Mouse (Mus musculus) lung, adult 2 months (tissue): ENCODE results near the gene E2f7. TPM values are rescaled to one million over a fixed set of nuclear protein-coding genes. Genes with fewer than 3 reads are reported as not detected.

Experiments
- DNase-seq: peaks from one replicate; pipeline ENCODE4 v3.0.0; 2022
- H3K4me1 ChIP-seq: fragments of 200-500 bp; 2 replicates; pipeline ENCODE4 v1.6.1; 2011; ENCODE audit warnings: low read length; ENCODE audit not compliant: control insufficient read depth, insufficient read depth
- H3K4me3 ChIP-seq: fragments of 200-500 bp; replicated peaks from 2 replicates; pipeline ENCODE3; 2011; ENCODE audit warnings: low read depth, mild to moderate bottlenecking, control low read depth, low read length; ENCODE audit errors: extremely low read depth
- CTCF ChIP-seq: fragments of 200-500 bp; IDR thresholded peaks from 2 replicates; pipeline ENCODE4 v1.5.1; 2011; ENCODE audit warnings: mild to moderate bottlenecking, low read length, control low read depth; ENCODE audit not compliant: insufficient read depth
- POLR2A ChIP-seq: fragments of 200-500 bp; IDR thresholded peaks from 2 replicates; pipeline ENCODE4 v1.6.1; 2011; ENCODE audit warnings: low read depth, mild to moderate bottlenecking, control low read depth, low read length, borderline replicate concordance; ENCODE audit errors: extremely low read depth
- WGBS: fragments of 180-500 bp; shearing (Covaris S2); methylation state at CpG from one replicate; pipeline ENCODE4 v1.1.7; 2018; 5-methylcytosine and 5-hydroxymethylcytosine counted together
- polyA plus RNA-seq: library from polyadenylated mRNA; depleted of rRNA; stranded (reverse); fragments of >200 nt; gene quantifications from 2 replicates; pipeline ENCODE4 v1.2.3, GENCODE M21; 2012

The E2f7 gene
- polyA plus RNA-seq, 1 experiment, result 0.40 TPM

GRCm38 (mm10) chr10:110801296-110801695 lies 56.1 kb downstream of the E2f7 start:
- Histone ChIP-seq H3K4me3 (no peak overlapping the region), H3K4me1 (no peaks in the 10 kb centered on the region)
- 74% methylated on average over 3 of the region's 3 CpGs for WGBS
- no peak for DNase-seq
- TF ChIP-seq CTCF (no peak), POLR2A (no peak)

GRCm38 (mm10) chr10:110804279-110805024 lies 59.2 kb downstream of the E2f7 start:
- no peak for TF ChIP-seq POLR2A
- no peak for TF ChIP-seq CTCF
- no peak overlapping the region for H3K4me3 ChIP-seq
- no peaks in the 10 kb centered on the region for H3K4me1 ChIP-seq
- WGBS, result 80% methylated on average over 11 of the region's 11 CpGs
- no peak for DNase-seq

DNA sequence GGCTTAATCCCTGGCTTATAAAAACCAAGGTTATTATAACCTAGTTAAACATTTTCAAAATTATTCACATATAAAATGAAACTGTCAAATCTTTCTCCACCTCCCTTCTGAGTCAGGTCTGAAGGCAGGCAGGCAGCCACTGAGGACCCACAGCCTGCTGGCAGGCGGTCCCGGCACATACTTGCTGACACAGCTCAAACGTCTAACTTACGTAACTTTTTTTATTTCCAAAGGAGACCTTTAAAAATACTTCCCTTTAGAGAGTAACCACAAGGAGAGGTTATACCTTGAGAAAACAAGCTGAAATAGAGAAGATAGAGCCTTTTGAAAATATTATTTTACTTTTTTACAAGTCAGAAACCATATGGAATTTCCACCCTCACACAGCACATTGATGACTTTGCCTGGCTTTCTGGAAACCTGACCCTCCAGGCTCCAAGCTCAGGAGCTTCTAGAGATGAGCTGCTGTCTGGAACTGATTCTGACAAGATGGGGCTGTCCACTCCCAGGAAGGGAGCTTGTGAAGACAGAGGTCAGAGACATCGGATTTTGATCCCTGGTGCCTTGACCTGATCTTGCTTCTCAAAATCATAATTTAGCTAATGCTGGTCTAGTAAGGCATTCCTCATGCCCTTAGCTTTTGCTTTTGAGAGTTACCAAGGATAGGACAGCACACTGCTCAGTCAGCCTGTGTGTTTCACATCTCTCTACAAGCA lies 59.9 kb downstream of the E2f7 start:
- TF ChIP-seq POLR2A (no peak), CTCF (no peak)
- no peak for DNase-seq
- WGBS, result 46% methylated on average over 5 of the region's 5 CpGs
- no peaks in the 10 kb centered on the region for H3K4me1 ChIP-seq
- H3K4me3 ChIP-seq, result no peak overlapping the region

GRCm38 (mm10) chr10:110806471-110806870 lies 61.2 kb downstream of the E2f7 start:
- DNase-seq, result no peak
- H3K4me1 ChIP-seq, result no peaks in the 10 kb centered on the region
- WGBS, result 84% methylated on average over 8 of the region's 8 CpGs
- TF ChIP-seq POLR2A, result no peak
- no peak for TF ChIP-seq CTCF
- H3K4me3 ChIP-seq, result no peak overlapping the region

DNA sequence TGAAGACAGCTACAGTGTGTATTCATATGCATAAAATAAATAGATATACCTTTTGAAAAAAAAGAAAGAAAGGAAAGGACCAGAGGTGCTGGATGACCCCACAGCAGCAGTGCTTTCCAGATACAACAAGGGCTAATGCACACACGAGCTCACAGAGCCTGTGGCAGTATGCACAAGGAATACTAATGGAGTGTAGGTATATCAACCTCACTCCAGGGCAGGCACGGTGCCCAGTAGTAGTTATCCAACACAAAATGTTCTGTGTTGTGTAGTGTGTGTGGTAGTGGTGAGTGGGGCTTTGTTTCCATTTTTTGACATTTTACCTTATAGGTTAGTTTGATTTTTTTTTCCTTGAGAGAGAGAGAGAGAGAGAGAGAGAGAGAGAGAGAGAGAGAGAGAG lies 65.3 kb downstream of the E2f7 start:
- 80% methylated on average over 2 of the region's 2 CpGs for WGBS
- H3K4me3 ChIP-seq, result no peak overlapping the region
- no peaks in the 10 kb centered on the region for H3K4me1 ChIP-seq
- no peak for TF ChIP-seq CTCF
- TF ChIP-seq POLR2A, result no peak
- no peak for DNase-seq

DNA sequence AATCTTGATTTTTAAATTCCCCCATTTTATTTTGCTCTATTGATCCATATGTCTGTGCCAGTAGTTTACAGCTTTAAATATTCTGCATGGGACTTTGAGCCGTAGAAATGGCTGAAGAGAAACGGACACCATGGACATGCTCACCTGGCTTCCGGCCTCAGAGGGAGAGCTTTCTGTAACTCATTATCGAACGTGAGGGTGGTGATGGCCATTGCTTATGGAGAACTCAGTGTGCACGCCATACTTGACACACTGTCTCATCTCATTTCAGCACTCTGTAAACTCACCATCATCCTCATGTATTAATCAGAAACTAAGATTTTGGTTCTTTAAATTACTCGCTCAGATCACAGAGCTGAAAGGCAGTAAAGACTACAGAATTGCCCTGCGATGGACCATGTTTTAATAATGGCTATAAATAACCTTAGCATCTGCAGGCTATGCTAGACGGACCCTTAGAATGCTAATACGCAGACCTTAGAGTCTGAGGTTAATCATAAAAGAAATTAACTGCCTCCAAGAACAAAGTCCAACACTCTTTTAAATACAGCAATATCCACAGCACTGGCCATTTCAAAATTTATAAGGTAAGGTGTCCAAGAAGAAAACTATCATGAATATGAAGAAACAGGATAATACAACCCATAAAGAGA lies 66.1 kb downstream of the E2f7 start:
- TF ChIP-seq CTCF (no peak), POLR2A (no peak)
- Histone ChIP-seq H3K4me1 (no peaks in the 10 kb centered on the region), H3K4me3 (no peak overlapping the region)
- no peak for DNase-seq
- WGBS, result 85% methylated on average over 10 of the region's 10 CpGs

DNA sequence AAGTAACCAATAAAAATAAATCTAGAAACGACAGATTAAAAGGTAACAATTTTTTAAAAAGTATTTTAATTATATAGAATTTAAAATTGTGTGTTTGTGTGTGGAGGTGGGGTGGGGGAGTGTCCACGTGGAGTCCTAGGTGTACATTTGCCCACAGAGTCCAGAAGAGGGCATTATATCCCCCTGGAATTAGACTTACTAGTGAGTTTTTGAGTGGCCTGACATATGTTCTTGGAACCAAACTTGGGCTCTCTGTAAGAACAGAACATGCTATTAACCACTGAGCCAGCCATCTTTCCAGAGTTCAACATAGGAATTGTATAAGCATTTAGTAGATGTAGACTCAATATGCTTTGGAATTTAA lies 66.6 kb downstream of the E2f7 start:
- no peaks in the 10 kb centered on the region for H3K4me1 ChIP-seq
- DNase-seq, result no peak
- WGBS, result 43% methylated on average over 2 of the region's 2 CpGs
- H3K4me3 ChIP-seq, result no peak overlapping the region
- no peak for TF ChIP-seq POLR2A

DNA sequence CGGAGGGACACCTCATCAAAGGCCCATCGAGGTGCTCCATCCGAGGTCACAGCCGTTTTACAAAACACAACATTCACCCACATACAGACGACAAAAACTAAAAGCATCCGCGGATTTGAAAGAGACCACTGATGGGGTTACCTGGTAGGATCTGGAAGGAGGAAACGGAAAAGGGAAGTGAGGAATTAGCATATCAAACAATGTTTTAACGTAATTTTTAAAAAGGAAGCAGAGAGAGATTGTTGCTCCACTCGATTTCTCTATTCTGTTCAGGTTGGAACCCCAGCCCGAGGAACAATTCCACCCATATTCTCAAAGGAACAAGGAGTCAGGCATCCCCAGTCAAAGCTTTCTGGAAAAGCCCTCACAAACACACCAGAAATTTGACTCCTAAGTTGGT lies 75.9 kb downstream of the E2f7 start:
- TF ChIP-seq CTCF (no peak), POLR2A (no peak)
- H3K4me3 ChIP-seq, result no peak overlapping the region
- no peaks in the 10 kb centered on the region for H3K4me1 ChIP-seq
- WGBS, result 65% methylated on average over 11 of the region's 11 CpGs
- DNase-seq, result no peak

GRCm38 (mm10) chr10:110821692-110822091 lies 76.5 kb downstream of the E2f7 start:
- H3K4me1 ChIP-seq, result no peaks in the 10 kb centered on the region
- WGBS, result 75% methylated on average over 3 of the region's 3 CpGs
- no peak overlapping the region for H3K4me3 ChIP-seq
- TF ChIP-seq POLR2A (no peak), CTCF (no peak)
- no peak for DNase-seq
